Mouse (Mus musculus) embryonic facial prominence, embryonic 14.5 days (tissue): ENCODE measurements around the gene Ythdf2. TPM values are rescaled to one million over a fixed set of nuclear protein-coding genes. Genes with fewer than 3 reads are reported as not detected.
A peak's percentile ranks its signal among the peaks of the same experiment; 100 is the strongest.

Source experiments
- ATAC-seq: fragments of 200-750 bp; cut with Nextera tagmentation; 2 replicates; pipeline ENCODE4 v1.8.0; 2017; ENCODE audit warnings: low read depth, moderate number of reproducible peaks, moderate TSS enrichment
- DNase-seq: peaks from one replicate; pipeline ENCODE4 v3.0.0-alpha.2; 2015; ENCODE audit warnings: low spot score
- H3K27ac ChIP-seq: fragments of 300-500 bp; sonication (generic); replicated peaks from 2 replicates; pipeline ENCODE4 v1.5.1; 2014; ENCODE audit warnings: low read depth, mild to moderate bottlenecking, low read length, moderate library complexity
- H3K27me3 ChIP-seq: fragments of 300-500 bp; sonication (generic); replicated peaks from 2 replicates; pipeline ENCODE4 v1.6.1; 2014; ENCODE audit warnings: low read length; ENCODE audit not compliant: control insufficient read depth, insufficient read depth
- H3K36me3 ChIP-seq: fragments of 300-500 bp; sonication (generic); 2 replicates; pipeline ENCODE4 v1.6.1; 2014; ENCODE audit warnings: low read length, mixed read lengths; ENCODE audit not compliant: control insufficient read depth, insufficient read depth
- H3K4me1 ChIP-seq: fragments of 300-500 bp; sonication (generic); 2 replicates; pipeline ENCODE4 v1.6.1; 2014; ENCODE audit warnings: antibody characterized with exemption, low read length; ENCODE audit not compliant: control insufficient read depth, insufficient read depth
- H3K4me2 ChIP-seq: fragments of 300-500 bp; sonication (generic); 2 replicates; pipeline ENCODE4 v1.6.1; 2014; ENCODE audit warnings: low read depth, mild to moderate bottlenecking, low read length, moderate library complexity, mixed read lengths
- H3K4me3 ChIP-seq: fragments of 300-500 bp; sonication (generic); 2 replicates; pipeline ENCODE4 v1.5.1; 2014; ENCODE audit warnings: low read depth, mild to moderate bottlenecking, low read length
- H3K9ac ChIP-seq: fragments of 300-500 bp; sonication (generic); 2 replicates; pipeline ENCODE4 v1.6.1; 2014; ENCODE audit warnings: low read depth, mild to moderate bottlenecking, low read length, moderate library complexity, mixed read lengths
- H3K9me3 ChIP-seq: fragments of 300-500 bp; sonication (generic); 2 replicates; pipeline ENCODE4 v1.6.1; 2016; ENCODE audit warnings: low read length; ENCODE audit not compliant: control insufficient read depth
- WGBS: fragments of 180-500 bp; shearing (Covaris S2); extraction: QIAGEN DNeasy Blood & Tissue Kit; methylation state at CpG from one replicate; pipeline ENCODE4 v1.1.7; 2014; 5-methylcytosine and 5-hydroxymethylcytosine counted together
- polyA plus RNA-seq: library from polyadenylated mRNA; unstranded; fragments of >200 nt; fragmentation: Nextera tagmentation; extraction: Ambion mirVana; gene quantifications from 2 replicates; pipeline ENCODE4 v1.2.1, GENCODE M21; 2014

Ythdf2 gene
- polyA plus RNA-seq, 1 experiment from 2014 or later = 98.5 TPM

- peaks cover 3% of the 10 kb centered on the region; the same call in 1 of the 2 replicates for H3K4me1 ChIP-seq
- H3K9me3 ChIP-seq = no peaks in the 10 kb centered on the region
- ATAC-seq = 0 out of 2 replicates have a peak, but pooled peaks have one; percentile 41
- H3K27ac ChIP-seq = no peak overlapping the region
- peaks cover 65% of the 10 kb centered on the region for H3K36me3 ChIP-seq
- DNase-seq = no peak
- no peak overlapping the region for H3K9ac ChIP-seq
- no peaks in the 10 kb centered on the region for H3K27me3 ChIP-seq
- H3K4me2 ChIP-seq = no peak overlapping the region
- WGBS = 54% methylated on average over 4 of the region's 4 CpGs
- no peak overlapping the region for H3K4me3 ChIP-seq
These were observed 13.8 kb downstream of the Ythdf2 start for GRCm38 (mm10) chr4:132198285-132198712.

- DNase-seq (no peak), ATAC-seq (no peak)
- Histone ChIP-seq H3K4me1 (no peaks in the 10 kb centered on the region), H3K36me3 (peaks cover 60% of the 10 kb centered on the region), H3K4me3 (no peak overlapping the region), H3K9me3 (no peaks in the 10 kb centered on the region), H3K4me2 (no peak overlapping the region), H3K27ac (no peak overlapping the region), H3K9ac (no peak overlapping the region), H3K27me3 (no peaks in the 10 kb centered on the region)
- 77% methylated on average over 3 of the region's 3 CpGs for WGBS
These were observed 17.1 kb downstream of the Ythdf2 start for GRCm38 (mm10) chr4:132194975-132195374.

GRCm38 (mm10) chr4:132194373-132194772 is 17.7 kb downstream of the Ythdf2 start:
- Histone ChIP-seq H3K4me1 (no peaks in the 10 kb centered on the region), H3K4me3 (no peak overlapping the region), H3K27me3 (no peaks in the 10 kb centered on the region), H3K9ac (no peak overlapping the region), H3K27ac (no peak overlapping the region), H3K9me3 (no peaks in the 10 kb centered on the region), H3K36me3 (peaks cover 59% of the 10 kb centered on the region), H3K4me2 (no peak overlapping the region)
- no peak for DNase-seq
- ATAC-seq = no peak
- WGBS = 92% methylated on average over 6 of the region's 6 CpGs

- no peaks in the 10 kb centered on the region for H3K4me1 ChIP-seq
- no peaks in the 10 kb centered on the region for H3K9me3 ChIP-seq
- H3K4me3 ChIP-seq = no peak overlapping the region
- 90% methylated on average over 2 of the region's 2 CpGs for WGBS
- H3K27ac ChIP-seq = no peak overlapping the region
- H3K36me3 ChIP-seq = peaks cover 69% of the 10 kb centered on the region
- ATAC-seq (no peak), DNase-seq (no peak)
- H3K4me2 ChIP-seq = no peak overlapping the region
- H3K27me3 ChIP-seq = no peaks in the 10 kb centered on the region
- no peak overlapping the region for H3K9ac ChIP-seq
These were observed 24.2 kb downstream of the Ythdf2 start for GRCm38 (mm10) chr4:132187826-132188401.

GRCm38 (mm10) chr4:132183162-132183561 is 28.9 kb downstream of the Ythdf2 start:
- WGBS = 89% methylated on average over 3 of the region's 3 CpGs
- Histone ChIP-seq H3K27me3 (no peaks in the 10 kb centered on the region), H3K36me3 (peaks cover 61% of the 10 kb centered on the region), H3K9ac (no peak overlapping the region), H3K4me3 (no peak overlapping the region), H3K4me2 (no peak overlapping the region), H3K27ac (no peak overlapping the region), H3K9me3 (no peaks in the 10 kb centered on the region), H3K4me1 (no peaks in the 10 kb centered on the region)
- ATAC-seq = no peak
- no peak for DNase-seq

- no peak for ATAC-seq
- DNase-seq = no peak
- Histone ChIP-seq H3K27me3 (no peaks in the 10 kb centered on the region), H3K9ac (no peak overlapping the region), H3K9me3 (no peaks in the 10 kb centered on the region), H3K4me1 (no peaks in the 10 kb centered on the region), H3K27ac (no peak overlapping the region), H3K36me3 (peaks cover 53% of the 10 kb centered on the region), H3K4me3 (no peak overlapping the region), H3K4me2 (no peak overlapping the region)
- WGBS = 64% methylated on average over 22 of the region's 22 CpGs
These were observed 30.1 kb downstream of the Ythdf2 start for GRCm38 (mm10) chr4:132181721-132182658.

GRCm38 (mm10) chr4:132180710-132181109 is 31.4 kb downstream of the Ythdf2 start:
- no peak for ATAC-seq
- H3K4me2 ChIP-seq = no peak overlapping the region
- no peak for DNase-seq
- H3K4me1 ChIP-seq = no peaks in the 10 kb centered on the region
- no peak overlapping the region for H3K27ac ChIP-seq
- peaks cover 44% of the 10 kb centered on the region for H3K36me3 ChIP-seq
- 67% methylated on average over 9 of the region's 9 CpGs for WGBS
- no peak overlapping the region for H3K4me3 ChIP-seq
- H3K9me3 ChIP-seq = no peaks in the 10 kb centered on the region
- no peak overlapping the region for H3K9ac ChIP-seq
- H3K27me3 ChIP-seq = no peaks in the 10 kb centered on the region

- no peak overlapping the region for H3K9ac ChIP-seq
- DNase-seq (peak; percentile 66), ATAC-seq (peak; percentile 80)
- no peak overlapping the region for H3K27ac ChIP-seq
- H3K27me3 ChIP-seq = no peaks in the 10 kb centered on the region
- no peaks in the 10 kb centered on the region for H3K9me3 ChIP-seq
- H3K4me1 ChIP-seq = no peaks in the 10 kb centered on the region
- peaks cover 25% of the 10 kb centered on the region for H3K36me3 ChIP-seq
- H3K4me3 ChIP-seq = no peak overlapping the region
- 12% methylated on average over 10 of the region's 10 CpGs for WGBS
- no peak overlapping the region for H3K4me2 ChIP-seq
These were observed 33.5 kb downstream of the Ythdf2 start for GRCm38 (mm10) chr4:132178630-132179059.
